Mouse (Mus musculus): ENCODE results near the gene Antxr2.

Gene Antxr2

GRCm38 (mm10) chr5:97913901-97914300 is 116.9 kb downstream of the Antxr2 start:
- peak; percentile 56 for DNase-seq (ENCODE audit: low read depth, low spot score)

- no peak for DNase-seq (ENCODE audit: low read depth, low spot score)
Measured at GRCm38 (mm10) chr5:97907482-97907881, 123.4 kb downstream of the Antxr2 start.

GRCm38 (mm10) chr5:97906537-97907266 is 124.1 kb downstream of the Antxr2 start:
- no peak for DNase-seq (ENCODE audit: low read depth, low spot score)

GRCm38 (mm10) chr5:97905856-97906255 is 125.0 kb downstream of the Antxr2 start:
- DNase-seq (ENCODE audit: low read depth, low spot score) = no peak

GRCm38 (mm10) chr5:97901096-97901495 is 129.7 kb downstream of the Antxr2 start:
- no peak for DNase-seq (ENCODE audit: low read depth, low spot score)

GRCm38 (mm10) chr5:97899321-97899720 is 131.5 kb downstream of the Antxr2 start:
- no peak for DNase-seq (ENCODE audit: low read depth, low spot score)

GRCm38 (mm10) chr5:97885427-97885826 is 145.4 kb downstream of the Antxr2 start:
- no peak for DNase-seq (ENCODE audit: low read depth, low spot score)

GRCm38 (mm10) chr5:97884110-97884509 is 146.7 kb downstream of the Antxr2 start:
- no peak for DNase-seq (ENCODE audit: low read depth, low spot score)

GRCm38 (mm10) chr5:97881421-97881820 is 149.4 kb downstream of the Antxr2 start:
- no peak for DNase-seq (ENCODE audit: low read depth, low spot score)

GRCm38 (mm10) chr5:97880115-97880514 is 150.7 kb downstream of the Antxr2 start:
- no peak for DNase-seq (ENCODE audit: low read depth, low spot score)

- DNase-seq (ENCODE audit: low read depth, low spot score) = no peak
Measured at GRCm38 (mm10) chr5:97878871-97879270, 152.0 kb downstream of the Antxr2 start.

- no peak for DNase-seq (ENCODE audit: low read depth, low spot score)
Measured at GRCm38 (mm10) chr5:97878215-97878794, 152.5 kb downstream of the Antxr2 start.

GRCm38 (mm10) chr5:97876895-97877294 is 153.9 kb downstream of the Antxr2 start:
- no peak for DNase-seq (ENCODE audit: low read depth, low spot score)

- no peak for DNase-seq (ENCODE audit: low read depth, low spot score)
Measured at GRCm38 (mm10) chr5:97867921-97868320, 162.9 kb downstream of the Antxr2 start.

- DNase-seq (ENCODE audit: low read depth, low spot score) = no peak
Measured at GRCm38 (mm10) chr5:97866975-97867374, 163.9 kb downstream of the Antxr2 start.

GRCm38 (mm10) chr5:97857101-97857500 is 173.7 kb downstream of the Antxr2 start:
- no peak for DNase-seq (ENCODE audit: low read depth, low spot score)

- DNase-seq (ENCODE audit: low read depth, low spot score) = no peak
Measured at GRCm38 (mm10) chr5:97851981-97852748, 178.7 kb downstream of the Antxr2 start.

- no peak for DNase-seq (ENCODE audit: low read depth, low spot score)
Measured at GRCm38 (mm10) chr5:97847204-97847895, 183.5 kb downstream of the Antxr2 start.

- DNase-seq (ENCODE audit: low read depth, low spot score) = no peak
Measured at GRCm38 (mm10) chr5:97846503-97846902, 184.3 kb downstream of the Antxr2 start.

- peak; percentile 5 for DNase-seq (ENCODE audit: low read depth, low spot score)
Measured at GRCm38 (mm10) chr5:97842016-97842415, 188.8 kb downstream of the Antxr2 start.

- DNase-seq (ENCODE audit: low read depth, low spot score) = no peak
Measured at GRCm38 (mm10) chr5:97839924-97840279, 190.9 kb downstream of the Antxr2 start.

- DNase-seq (ENCODE audit: low read depth, low spot score) = no peak
Measured at GRCm38 (mm10) chr5:97839271-97839923, 191.4 kb downstream of the Antxr2 start.
